Comparison of ENCODE assay signal across 14 mouse cellular contexts in genomic region chr11:80553046-80553445, GRCm38 (mm10).
"Had no signal": no experiment of that assay in that cellular context is flagged by ENCODE, and none has a peak within 500 bp of the region (broad histone marks: within the 10 kb centered on the region; RNA-seq: fewer than 3 reads in every experiment).

No protein-coding gene starts in this region.

- ATAC-seq: liver, postnatal 0 days; lung, postnatal 0 days; midbrain, embryonic 15.5 days had no signal

- DNase-seq: liver, postnatal 0 days; lung, adult 2 months; right cerebral cortex, postnatal 14 days; thymus, adult 18-20 months; thymus, postnatal 14 days; thymus, postnatal 36 days had no signal

- H3K4me1 ChIP-seq: liver, embryonic 15.5 days; lung, embryonic 15.5 days; midbrain, embryonic 10.5 days; neural tube, embryonic 12.5 days had no signal

- H3K4me2 ChIP-seq: liver, embryonic 15.5 days; lung, embryonic 15.5 days; midbrain, embryonic 12.5 days; midbrain, embryonic 15.5 days; neural tube, embryonic 12.5 days had no signal

- H3K27me3 ChIP-seq: liver, embryonic 15.5 days; lung, embryonic 15.5 days; midbrain, embryonic 12.5 days; midbrain, embryonic 15.5 days had no signal

- H3K36me3 ChIP-seq: liver, embryonic 15.5 days; lung, embryonic 15.5 days; midbrain, embryonic 10.5 days; midbrain, embryonic 12.5 days; midbrain, embryonic 15.5 days; neural tube, embryonic 12.5 days had no signal

- H3K4me3 ChIP-seq: liver, embryonic 15.5 days; lung, embryonic 15.5 days; midbrain, embryonic 10.5 days; midbrain, embryonic 12.5 days; midbrain, embryonic 15.5 days; neural tube, embryonic 12.5 days had no signal

- H3K27ac ChIP-seq: liver, embryonic 15.5 days; lung, embryonic 15.5 days; macrophage; midbrain, embryonic 10.5 days; midbrain, embryonic 12.5 days; midbrain, embryonic 15.5 days; neural tube, embryonic 12.5 days had no signal

- H3K9ac ChIP-seq: liver, embryonic 15.5 days; liver, postnatal 0 days; lung, embryonic 15.5 days; midbrain, embryonic 12.5 days; midbrain, embryonic 15.5 days; neural tube, embryonic 12.5 days had no signal

- H3K9me3 ChIP-seq: liver, embryonic 15.5 days; lung, embryonic 15.5 days; midbrain, embryonic 10.5 days; midbrain, embryonic 12.5 days; midbrain, embryonic 15.5 days; neural tube, embryonic 12.5 days had no signal
